Mouse (Mus musculus) MEL-GATA-1-ER (cell line): ENCODE data around the gene Ksr1.

ENCODE experiments used
- DNase-seq: peaks from one replicate; pipeline ENCODE4 v3.0.0-alpha.2; 2012; ENCODE audit warnings: low read depth; ENCODE audit errors: extremely low read depth

Ksr1 gene

DNA sequence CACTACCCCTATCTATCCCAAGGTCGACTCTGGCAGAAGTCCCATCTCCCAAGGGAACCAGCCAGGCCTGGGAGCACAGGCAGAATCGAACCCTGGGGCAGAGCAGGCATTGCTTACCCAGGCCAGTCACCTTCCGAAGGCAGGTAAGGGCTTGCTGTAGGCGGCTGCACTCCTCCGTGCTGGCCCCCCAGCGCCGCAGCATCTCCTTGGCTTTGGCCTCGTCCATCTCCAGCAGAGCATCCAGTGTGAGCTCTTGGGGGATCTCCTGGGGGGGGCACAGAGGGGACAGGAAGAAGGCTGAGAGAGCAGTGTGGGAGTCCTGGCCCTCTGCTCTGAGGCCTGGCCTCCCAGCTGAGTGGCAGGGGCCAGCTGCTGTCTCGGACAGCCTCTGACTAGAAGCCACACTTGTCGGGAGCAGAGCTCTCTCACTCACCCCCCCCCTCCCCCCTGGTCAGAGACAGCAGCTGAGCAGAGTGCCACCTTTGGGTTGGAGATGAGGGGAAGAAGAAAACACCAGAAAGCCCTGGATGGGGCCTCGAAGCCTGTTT is 99.0 kb downstream of the Ksr1 start:
- no peak for DNase-seq

DNA sequence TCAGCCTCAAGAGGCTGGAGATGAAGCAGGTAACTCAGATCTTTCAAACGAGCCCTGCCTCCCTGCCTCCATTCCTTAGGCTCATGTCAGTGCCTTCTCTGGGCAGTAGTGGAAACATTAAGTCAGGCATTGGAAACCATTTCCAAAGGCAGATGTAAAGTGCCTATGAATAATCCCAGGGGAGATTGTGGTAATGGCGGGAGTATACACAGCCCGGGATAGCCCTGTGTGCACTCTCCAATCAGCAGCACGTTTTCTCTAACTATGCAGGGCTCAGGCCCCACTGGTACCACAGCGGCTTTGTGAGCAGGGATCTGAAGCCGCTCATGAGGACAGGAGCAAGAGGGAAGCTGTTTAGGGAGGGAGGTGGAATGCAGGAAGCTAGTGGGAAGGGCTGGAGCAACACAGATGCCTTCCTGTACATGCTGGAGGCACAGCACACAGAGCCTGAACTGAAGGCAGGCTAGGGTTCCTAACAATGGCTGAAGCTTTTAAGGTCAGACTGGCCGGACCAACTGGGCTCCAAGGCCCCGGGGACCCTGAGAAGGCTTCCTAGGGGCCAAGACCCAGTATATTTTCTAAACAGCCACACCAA is 99.5 kb downstream of the Ksr1 start:
- no peak for DNase-seq

DNA sequence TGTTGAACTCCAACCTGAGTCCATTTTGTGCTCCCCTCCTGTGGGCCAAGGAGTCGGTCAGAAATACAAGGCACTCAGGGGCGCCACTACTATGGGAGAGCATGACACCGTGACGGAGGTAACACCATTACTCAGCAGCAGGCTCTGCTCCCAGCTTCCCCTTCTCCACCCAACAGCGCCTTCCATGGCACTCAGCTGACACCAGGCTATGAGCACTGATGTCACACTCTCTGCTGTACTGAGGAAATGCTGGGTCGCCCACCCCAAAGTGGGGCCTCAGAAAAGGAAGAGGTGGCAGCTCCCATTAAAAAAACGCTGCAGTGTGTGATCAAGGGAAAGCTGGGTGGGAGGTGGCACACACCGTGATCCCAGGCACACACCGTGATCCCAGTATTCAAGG is 101.0 kb downstream of the Ksr1 start:
- no peak for DNase-seq

DNA sequence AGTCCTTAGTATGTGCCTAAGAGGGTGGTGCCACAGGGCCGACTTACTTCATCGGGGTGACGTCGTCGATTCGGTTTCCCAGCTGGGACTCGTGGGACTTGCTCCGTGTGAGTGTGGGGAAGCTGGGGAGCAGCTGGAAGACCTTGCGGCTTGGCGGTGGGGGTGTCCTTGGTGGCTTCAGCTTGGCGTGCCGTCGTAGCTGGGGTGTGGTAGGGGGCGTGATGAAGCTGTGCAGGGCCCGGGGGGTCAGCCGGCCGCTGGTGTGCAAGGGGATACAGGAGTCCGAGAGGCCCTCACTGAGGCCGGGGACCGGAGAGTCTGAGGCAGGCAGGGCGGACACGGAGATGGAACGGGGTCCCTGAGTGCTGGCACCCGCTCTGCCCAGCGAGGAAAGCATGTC is 101.4 kb downstream of the Ksr1 start:
- DNase-seq: no peak

DNA sequence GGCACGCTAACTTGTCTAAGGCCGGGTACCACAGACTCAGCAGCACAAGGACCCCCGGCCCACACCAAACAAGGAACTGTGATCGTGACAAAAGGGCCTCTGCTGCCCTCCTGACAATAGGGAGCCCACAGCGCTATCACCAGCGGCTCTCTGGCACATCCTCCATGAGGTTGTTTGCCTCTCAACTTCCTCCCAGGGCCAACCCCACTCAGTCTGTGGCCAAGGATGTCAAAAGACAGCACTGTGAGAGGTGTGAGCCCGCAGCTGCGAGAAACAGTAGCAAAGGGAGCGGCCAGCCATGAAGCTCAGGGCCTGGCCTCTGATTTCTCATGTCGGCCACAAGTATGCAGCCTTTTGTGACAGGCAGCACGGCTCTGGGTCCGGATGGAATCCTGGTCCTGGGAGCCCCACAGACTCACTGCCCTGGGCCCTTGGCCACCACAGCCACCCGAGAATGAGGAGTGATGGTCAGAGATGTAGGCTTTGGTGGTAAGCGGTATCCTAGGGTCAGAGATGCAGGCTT is 104.2 kb downstream of the Ksr1 start:
- no peak for DNase-seq

DNA sequence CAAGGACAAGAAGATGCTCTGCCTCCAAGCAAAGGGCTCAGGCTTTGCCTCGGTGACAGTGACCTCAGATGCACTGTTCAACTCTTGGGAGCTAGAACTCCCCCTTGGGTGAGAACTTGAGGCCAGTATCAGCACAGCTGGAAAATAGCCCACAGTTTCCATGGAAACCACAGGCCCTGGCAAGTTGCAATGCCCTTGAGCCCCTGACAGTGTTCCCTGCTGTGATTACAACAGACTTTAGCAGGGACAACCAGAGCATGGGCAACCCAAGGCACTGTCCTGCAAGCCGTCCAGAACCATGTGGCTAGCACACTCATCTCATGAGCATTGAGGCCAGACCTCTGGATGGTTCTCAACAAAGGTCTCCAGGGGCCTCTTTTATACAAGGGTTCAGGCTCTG is 106.7 kb downstream of the Ksr1 start:
- DNase-seq: no peak

DNA sequence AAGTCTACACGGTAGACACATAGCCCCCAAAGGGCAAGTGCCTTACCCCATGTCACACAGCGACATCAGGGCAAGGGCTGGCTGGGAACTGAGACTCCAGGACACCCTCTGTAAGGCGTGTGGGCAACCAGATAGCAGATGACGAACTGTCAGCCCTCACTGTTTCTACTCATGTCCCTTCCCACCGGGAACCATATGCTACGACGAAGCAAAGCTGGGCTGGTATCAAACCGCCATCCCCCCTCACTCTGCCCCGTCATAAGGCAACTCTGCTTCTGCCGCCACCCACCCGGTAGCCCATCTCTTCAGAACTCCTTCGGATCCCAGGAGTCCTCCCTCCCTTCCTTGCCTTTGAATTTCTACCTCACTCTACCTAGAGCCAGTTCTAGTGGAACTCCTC is 108.7 kb downstream of the Ksr1 start:
- DNase-seq: no peak

- no peak for DNase-seq
Measured at GRCm38 (mm10) chr11:79036324-79036723, 109.9 kb downstream of the Ksr1 start.

DNA sequence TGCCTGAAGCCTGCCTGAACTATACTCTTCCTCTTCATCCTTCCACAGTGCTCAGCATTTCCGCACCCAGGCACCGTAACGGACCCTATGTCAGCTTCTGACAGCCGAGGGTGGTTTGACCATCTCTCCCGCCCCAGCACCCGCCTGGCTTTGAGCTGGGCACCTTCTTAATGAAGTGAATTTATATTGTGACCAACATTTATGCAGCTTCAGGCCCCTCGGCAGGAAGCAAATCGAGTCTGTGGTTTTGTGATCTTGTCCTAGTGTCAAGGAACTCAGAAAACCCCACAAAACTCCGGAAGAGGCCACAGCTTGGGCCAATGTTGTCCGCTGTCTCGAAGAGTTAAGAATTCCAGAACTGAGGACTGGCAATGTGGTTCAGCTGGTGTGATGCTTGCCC is 112.6 kb downstream of the Ksr1 start:
- no peak for DNase-seq

DNA sequence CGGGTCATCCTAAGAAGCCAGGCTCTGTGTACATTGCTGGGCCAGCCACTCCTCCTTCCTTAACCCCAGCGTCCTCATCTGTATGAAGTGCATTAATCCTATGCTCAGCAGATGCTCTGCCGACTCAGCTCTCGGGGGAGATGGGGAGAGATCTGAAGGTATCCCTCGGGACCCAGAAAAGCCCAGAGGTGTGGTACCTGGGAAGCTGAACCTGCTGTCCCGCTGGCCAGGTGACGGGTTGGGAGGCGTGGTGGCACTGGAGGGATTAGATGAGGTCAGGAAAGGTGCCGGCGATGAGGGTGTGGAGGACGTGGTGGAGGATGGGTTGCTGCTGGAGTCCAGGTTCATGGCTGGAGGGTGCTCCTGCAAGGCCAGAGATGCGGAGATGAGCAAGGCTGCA is 113.2 kb downstream of the Ksr1 start:
- DNase-seq: no peak

GRCm38 (mm10) chr11:79031452-79031746 is 114.8 kb downstream of the Ksr1 start:
- no peak for DNase-seq

GRCm38 (mm10) chr11:79030570-79031451 is 115.4 kb downstream of the Ksr1 start:
- DNase-seq: peak; percentile 85

GRCm38 (mm10) chr11:79023751-79024150 is 122.5 kb downstream of the Ksr1 start:
- no peak for DNase-seq

DNA sequence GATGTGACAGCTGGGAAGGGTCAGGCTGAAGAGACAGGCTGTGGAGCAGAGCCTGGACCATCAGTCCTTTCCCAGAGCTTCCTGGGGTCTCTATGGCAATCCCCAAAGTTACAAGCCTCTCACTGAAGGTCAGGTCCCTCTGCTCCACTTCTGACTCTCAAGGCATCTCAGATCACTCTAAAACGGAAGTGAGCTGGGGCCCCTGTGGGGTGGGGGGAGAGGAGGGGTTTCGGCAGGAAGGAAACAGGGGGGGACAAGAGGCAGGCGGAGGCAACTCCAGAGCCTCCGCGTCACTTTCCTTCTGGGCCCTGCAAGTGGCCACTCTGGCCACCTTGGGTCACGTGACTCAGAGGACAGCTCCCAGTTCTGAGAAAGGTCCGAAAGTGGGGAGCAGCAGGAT is 122.9 kb downstream of the Ksr1 start:
- no peak for DNase-seq

DNA sequence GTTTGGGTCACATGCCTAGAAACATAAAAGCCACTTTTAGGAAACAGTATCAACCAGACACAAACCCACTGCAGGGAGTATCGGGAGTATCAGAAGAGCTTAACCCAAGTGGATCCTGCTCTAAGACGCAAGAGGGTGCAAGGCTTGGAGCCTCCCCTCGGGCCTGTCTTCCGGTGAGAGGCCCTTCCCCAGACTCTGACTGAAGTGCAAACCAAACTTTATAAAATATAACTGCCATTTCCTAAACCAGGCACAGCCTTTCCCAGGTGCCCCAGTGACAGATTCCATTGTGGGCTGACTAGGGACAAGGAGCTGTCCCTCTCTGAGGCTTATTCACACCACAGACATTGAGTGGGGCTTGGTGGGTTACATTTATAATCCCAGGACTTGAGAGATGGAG is 123.4 kb downstream of the Ksr1 start:
- no peak for DNase-seq

GRCm38 (mm10) chr11:79020535-79021045 is 125.6 kb downstream of the Ksr1 start:
- no peak for DNase-seq

DNA sequence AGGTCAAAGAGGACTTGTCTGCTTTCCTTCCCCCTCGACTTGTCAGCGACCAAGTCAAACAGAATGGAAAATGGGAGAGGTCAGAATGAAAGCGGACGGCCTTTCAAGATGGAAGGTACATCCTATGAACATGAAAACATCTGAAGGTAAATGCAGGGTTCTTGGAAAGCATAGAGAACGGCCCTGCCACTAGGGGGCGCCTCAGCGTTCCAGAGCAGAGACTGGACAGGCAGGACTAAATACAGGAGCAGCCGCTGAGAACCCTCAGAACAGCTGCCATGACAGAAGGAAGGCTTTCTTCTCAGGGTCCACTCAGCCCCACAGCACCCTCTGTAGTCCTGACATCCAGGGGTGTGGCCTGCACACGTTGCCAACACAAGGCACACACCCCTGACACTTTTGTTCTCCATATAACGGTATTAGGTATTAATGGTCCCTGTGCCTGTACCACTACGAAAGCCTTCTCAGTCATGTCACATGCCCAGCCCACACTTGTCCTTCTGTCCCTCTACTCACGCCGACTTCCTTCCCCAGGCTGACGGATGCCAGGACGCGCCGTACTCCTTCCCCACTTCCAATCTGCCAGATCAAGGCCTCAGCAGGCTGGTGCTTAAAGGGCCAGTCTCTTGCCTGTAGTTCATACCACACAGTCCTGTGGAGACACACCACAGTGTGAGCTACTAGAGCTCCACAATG is 126.2 kb downstream of the Ksr1 start:
- DNase-seq: no peak

DNA sequence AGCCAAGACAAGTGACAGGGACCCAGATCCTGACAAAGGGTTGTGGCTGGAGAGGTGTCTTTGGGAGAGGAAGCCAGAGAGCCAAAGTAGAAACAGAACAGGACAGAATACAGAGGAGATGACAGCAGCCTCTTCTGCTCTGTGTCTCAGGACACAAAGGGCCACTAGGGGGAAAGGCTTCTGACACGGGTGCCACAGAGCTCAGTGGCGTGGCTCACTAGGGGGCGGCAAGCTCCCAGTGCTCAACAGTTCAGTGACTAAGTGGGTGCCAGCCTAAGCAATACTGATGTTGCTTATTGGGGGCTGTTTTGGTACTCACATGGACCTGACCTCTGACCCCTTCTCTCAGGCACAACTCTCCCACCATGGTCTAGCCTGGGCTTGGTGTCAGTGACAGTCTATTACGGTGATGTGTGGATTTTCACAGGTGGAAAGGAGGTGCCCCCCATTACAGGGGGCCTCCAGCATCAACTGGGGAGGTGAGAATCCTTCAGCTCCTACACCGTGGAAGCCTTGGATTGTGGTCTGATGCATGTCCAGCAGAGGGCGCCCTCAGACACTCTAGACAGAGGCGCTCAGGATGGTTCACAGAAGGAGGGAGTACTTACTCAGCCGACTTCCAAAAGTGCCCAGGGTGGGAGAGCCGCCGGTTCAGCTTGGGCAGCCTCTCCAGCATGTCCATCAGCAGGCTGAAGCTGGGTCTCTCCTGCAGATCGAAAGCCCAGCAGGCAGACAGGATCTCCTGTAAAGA is 127.1 kb downstream of the Ksr1 start:
- peak; percentile 41 for DNase-seq

GRCm38 (mm10) chr11:79017161-79017606 is 129.0 kb downstream of the Ksr1 start:
- peak; percentile 33 for DNase-seq

DNA sequence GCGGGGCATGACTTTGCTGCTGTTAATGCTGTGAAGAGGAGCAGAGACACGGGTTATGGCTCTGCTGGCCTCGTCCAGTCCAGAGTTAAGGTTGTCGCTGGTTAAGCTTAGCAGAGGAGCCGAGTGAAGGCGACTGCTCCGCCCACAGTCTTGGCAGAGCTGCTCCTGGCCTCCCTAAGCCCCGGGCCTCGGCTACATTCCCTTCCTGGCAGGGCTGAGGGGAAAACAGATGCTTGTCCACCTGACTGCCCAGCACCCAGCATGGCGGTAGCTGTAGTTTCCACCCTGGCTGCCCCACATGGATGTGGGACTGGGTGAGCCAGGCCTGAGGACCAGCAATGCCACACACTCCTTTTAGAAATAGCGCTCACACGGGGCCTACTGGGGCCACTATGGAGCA is 130.0 kb downstream of the Ksr1 start:
- no peak for DNase-seq

GRCm38 (mm10) chr11:79015660-79016215 is 130.5 kb downstream of the Ksr1 start:
- DNase-seq: no peak
